Mouse (Mus musculus) intestine, embryonic 15.5 days (tissue): ENCODE results near the gene Slc25a44. TPM values are rescaled to one million over a fixed set of nuclear protein-coding genes. Genes with fewer than 3 reads are reported as not detected.
"Not testable (repeated sequence)": the region's sequence is repeated elsewhere in the genome, so short reads cannot be mapped to it uniquely, and the experiment has no call there.

Source experiments
- ATAC-seq: fragments of 200-750 bp; cut with Nextera tagmentation; 2 replicates; pipeline ENCODE4 v1.8.0; 2017; ENCODE audit warnings: moderate TSS enrichment, moderate library complexity
- H3K27ac ChIP-seq: fragments of 300-500 bp; sonication (generic); 2 replicates; pipeline ENCODE4 v1.5.1; 2015; ENCODE audit warnings: mild to moderate bottlenecking, inconsistent platforms
- H3K27me3 ChIP-seq: fragments of 300-500 bp; sonication (generic); replicated peaks from 2 replicates; pipeline ENCODE4 v1.6.1; 2015; ENCODE audit warnings: inconsistent platforms
- H3K36me3 ChIP-seq: fragments of 300-500 bp; sonication (generic); 2 replicates; pipeline ENCODE4 v1.6.1; 2015; ENCODE audit warnings: inconsistent platforms
- H3K4me1 ChIP-seq: fragments of 300-500 bp; sonication (generic); replicated peaks from 2 replicates; pipeline ENCODE4 v1.6.1; 2015; ENCODE audit warnings: inconsistent platforms
- H3K4me2 ChIP-seq: fragments of 300-500 bp; sonication (generic); replicated peaks from 2 replicates; pipeline ENCODE4 v1.6.1; 2015; ENCODE audit warnings: mild to moderate bottlenecking, inconsistent platforms
- H3K4me3 ChIP-seq: fragments of 300-500 bp; sonication (generic); replicated peaks from 2 replicates; pipeline ENCODE4 v1.5.1; 2015; ENCODE audit warnings: inconsistent platforms
- H3K9ac ChIP-seq: fragments of 300-500 bp; sonication (generic); 2 replicates; pipeline ENCODE4 v1.6.1; 2015; ENCODE audit warnings: inconsistent platforms
- H3K9me3 ChIP-seq: fragments of 300-500 bp; sonication (generic); 2 replicates; pipeline ENCODE4 v1.6.1; 2016; ENCODE audit warnings: inconsistent platforms
- WGBS: fragments of 180-500 bp; shearing (Covaris S2); methylation state at CpG from one replicate; pipeline ENCODE4 v1.1.7; 2015; 5-methylcytosine and 5-hydroxymethylcytosine counted together
- polyA plus RNA-seq: library from polyadenylated mRNA; unstranded; fragments of >200 nt; fragmentation: Nextera tagmentation; extraction: Ambion mirVana; gene quantifications from 2 replicates; pipeline ENCODE4 v1.2.1, GENCODE M21; 2015

Gene Slc25a44
- polyA plus RNA-seq, 1 experiment from 2014 or later: 17.3 TPM

GRCm38 (mm10) chr3:88447676-88448183, 22.8 kb upstream of the Slc25a44 start:
- Histone ChIP-seq H3K4me2 (peak overlapping the region; percentile 17), H3K4me1 (peaks cover 32% of the 10 kb centered on the region), H3K27me3 (no peaks in the 10 kb centered on the region), H3K36me3 (no peaks in the 10 kb centered on the region), H3K27ac (peak overlapping the region; percentile 71), H3K9me3 (no peaks in the 10 kb centered on the region), H3K9ac (no peak overlapping the region), H3K4me3 (no peak overlapping the region)
- ATAC-seq: peak; percentile 66
- WGBS: 38% methylated on average over 8 of the region's 8 CpGs

GRCm38 (mm10) chr3:88446471-88447123, 21.7 kb upstream of the Slc25a44 start:
- no peak overlapping the region for H3K4me3 ChIP-seq
- H3K9me3 ChIP-seq: no peaks in the 10 kb centered on the region
- H3K9ac ChIP-seq: no peak overlapping the region
- no peak overlapping the region for H3K4me2 ChIP-seq
- no peak overlapping the region for H3K27ac ChIP-seq
- WGBS: 49% methylated on average over 8 of the region's 8 CpGs
- no peaks in the 10 kb centered on the region for H3K36me3 ChIP-seq
- peaks cover 32% of the 10 kb centered on the region for H3K4me1 ChIP-seq
- ATAC-seq: no peak
- no peaks in the 10 kb centered on the region for H3K27me3 ChIP-seq

GRCm38 (mm10) chr3:88442888-88443287, 17.9 kb upstream of the Slc25a44 start:
- 54% methylated on average over 7 of the region's 7 CpGs for WGBS
- Histone ChIP-seq H3K9me3 (no peaks in the 10 kb centered on the region), H3K36me3 (no peaks in the 10 kb centered on the region), H3K4me3 (no peak overlapping the region), H3K27me3 (no peaks in the 10 kb centered on the region), H3K4me1 (peaks cover 18% of the 10 kb centered on the region), H3K4me2 (no peak overlapping the region), H3K27ac (peak overlapping the region; percentile 17; the same call in 1 of the 2 replicates), H3K9ac (no peak overlapping the region)
- peak; percentile 80 for ATAC-seq

GRCm38 (mm10) chr3:88442488-88442887, 17.5 kb upstream of the Slc25a44 start:
- peak; percentile 10 for ATAC-seq
- Histone ChIP-seq H3K27me3 (no peaks in the 10 kb centered on the region), H3K4me3 (no peak overlapping the region), H3K4me2 (no peak overlapping the region), H3K9ac (no peak overlapping the region), H3K27ac (peak overlapping the region; percentile 17; the same call in 1 of the 2 replicates), H3K9me3 (no peaks in the 10 kb centered on the region), H3K4me1 (peaks cover 17% of the 10 kb centered on the region; the same call in 1 of the 2 replicates), H3K36me3 (no peaks in the 10 kb centered on the region)
- WGBS: 75% methylated on average over 12 of the region's 12 CpGs

GRCm38 (mm10) chr3:88440500-88441381, 15.8 kb upstream of the Slc25a44 start:
- Histone ChIP-seq H3K4me3 (no peak overlapping the region), H3K27ac (no peak overlapping the region), H3K36me3 (no peaks in the 10 kb centered on the region), H3K4me2 (peak overlapping the region; percentile 44), H3K27me3 (no peaks in the 10 kb centered on the region), H3K9me3 (no peaks in the 10 kb centered on the region), H3K4me1 (peaks cover 19% of the 10 kb centered on the region), H3K9ac (peak overlapping the region; percentile 26; the same call in 1 of the 2 replicates)
- ATAC-seq: peak; percentile 58
- WGBS: 18% methylated on average over 27 of the region's 27 CpGs

GRCm38 (mm10) chr3:88439582-88439981, 14.6 kb upstream of the Slc25a44 start:
- H3K4me3 ChIP-seq: no peak overlapping the region
- no peaks in the 10 kb centered on the region for H3K36me3 ChIP-seq
- H3K9ac ChIP-seq: no peak overlapping the region
- no peak overlapping the region for H3K4me2 ChIP-seq
- 70% methylated on average over 4 of the region's 4 CpGs for WGBS
- ATAC-seq: no peak
- no peaks in the 10 kb centered on the region for H3K9me3 ChIP-seq
- H3K27me3 ChIP-seq: no peaks in the 10 kb centered on the region
- no peak overlapping the region for H3K27ac ChIP-seq
- H3K4me1 ChIP-seq: peaks cover 19% of the 10 kb centered on the region

GRCm38 (mm10) chr3:88437454-88437853, 12.5 kb upstream of the Slc25a44 start:
- ATAC-seq: no peak
- 70% methylated on average over 10 of the region's 10 CpGs for WGBS
- Histone ChIP-seq H3K9me3 (0 out of 2 replicates have a peak, but pooled peaks cover 4% of the 10 kb centered on the region), H3K4me2 (no peak overlapping the region), H3K4me1 (peaks cover 19% of the 10 kb centered on the region), H3K9ac (peak overlapping the region; percentile 40; the same call in 1 of the 2 replicates), H3K4me3 (no peak overlapping the region), H3K36me3 (no peaks in the 10 kb centered on the region), H3K27ac (no peak overlapping the region), H3K27me3 (no peaks in the 10 kb centered on the region)

- Histone ChIP-seq H3K9me3 (0 out of 2 replicates have a peak, but pooled peaks cover 4% of the 10 kb centered on the region), H3K4me2 (peak overlapping the region; percentile 63), H3K4me1 (peaks cover 19% of the 10 kb centered on the region), H3K9ac (peak overlapping the region; percentile 40; the same call in 1 of the 2 replicates), H3K27me3 (no peaks in the 10 kb centered on the region), H3K4me3 (peak overlapping the region; percentile 23), H3K27ac (no peak overlapping the region), H3K36me3 (no peaks in the 10 kb centered on the region)
- 16% methylated on average over 29 of the region's 29 CpGs for WGBS
- peak; percentile 66 for ATAC-seq
These were observed 11.7 kb upstream of the Slc25a44 start for GRCm38 (mm10) chr3:88436395-88437201.

GRCm38 (mm10) chr3:88435515-88435914, 10.6 kb upstream of the Slc25a44 start:
- Histone ChIP-seq H3K27me3 (no peaks in the 10 kb centered on the region), H3K27ac (no peak overlapping the region), H3K4me1 (peaks cover 13% of the 10 kb centered on the region), H3K9ac (no peak overlapping the region), H3K4me3 (no peak overlapping the region), H3K9me3 (0 out of 2 replicates have a peak, but pooled peaks cover 4% of the 10 kb centered on the region), H3K4me2 (no peak overlapping the region), H3K36me3 (no peaks in the 10 kb centered on the region)
- WGBS: 64% methylated on average over 10 of the region's 10 CpGs
- no peak for ATAC-seq

GRCm38 (mm10) chr3:88428639-88429038, 3.7 kb upstream of the Slc25a44 start:
- H3K27me3 ChIP-seq, ATAC-seq, H3K9me3 ChIP-seq, H3K4me2 ChIP-seq, H3K36me3 ChIP-seq, H3K27ac ChIP-seq, H3K9ac ChIP-seq, H3K4me3 ChIP-seq: not testable (repeated sequence)
- H3K4me1 ChIP-seq: peaks cover 10% of the 10 kb centered on the region
- WGBS: 71% methylated on average over 8 of the region's 8 CpGs

GRCm38 (mm10) chr3:88427342-88427905, 2.5 kb upstream of the Slc25a44 start:
- no peak overlapping the region for H3K9ac ChIP-seq
- H3K36me3 ChIP-seq: no peaks in the 10 kb centered on the region
- no peak overlapping the region for H3K4me3 ChIP-seq
- no peaks in the 10 kb centered on the region for H3K27me3 ChIP-seq
- no peak for ATAC-seq
- WGBS: 73% methylated on average over 4 of the region's 4 CpGs
- H3K27ac ChIP-seq: no peak overlapping the region
- H3K9me3 ChIP-seq: no peaks in the 10 kb centered on the region
- H3K4me2 ChIP-seq: no peak overlapping the region
- H3K4me1 ChIP-seq: peaks cover 16% of the 10 kb centered on the region
